Mouse (Mus musculus): ENCODE results near the gene Zfp827. TPM values are rescaled to one million over a fixed set of nuclear protein-coding genes. Genes with fewer than 3 reads are reported as not detected.
"Not testable (repeated sequence)": the region's sequence is repeated elsewhere in the genome, so short reads cannot be mapped to it uniquely, and the experiment has no call there.

The Zfp827 gene
- polyA plus RNA-seq, 2 experiments = 15.1 to 35.2 TPM

DNA sequence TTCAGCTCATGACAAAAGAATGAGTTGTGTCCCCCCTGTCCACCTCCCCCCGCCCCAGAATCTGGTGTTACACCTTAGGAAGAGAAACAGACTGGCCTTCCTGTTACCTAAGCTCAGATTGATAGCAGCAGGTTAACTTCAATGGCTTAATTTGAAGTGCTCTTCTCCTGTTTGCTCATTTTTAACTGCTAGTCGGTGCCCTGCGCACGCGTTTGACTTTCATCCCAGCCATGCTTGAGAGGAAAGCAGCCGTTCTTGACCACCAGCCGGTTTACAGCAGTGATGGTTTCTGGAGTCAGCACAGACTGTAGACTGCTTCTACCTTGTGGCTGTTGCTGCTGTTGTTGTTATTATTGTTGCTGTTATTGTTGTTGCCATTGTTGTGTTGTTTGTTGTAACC lies 88.2 kb downstream of the Zfp827 start:
- Histone ChIP-seq H3K9ac (ENCODE audit: low read depth, low read length, severe bottlenecking) (no peak overlapping the region), H3K27me3 (ENCODE audit: control insufficient read depth, insufficient read depth, low read length) (no peaks in the 10 kb centered on the region), H3K27ac (replicated peaks; ENCODE audit: low read depth, low read length) (no peak overlapping the region), H3K4me3 (replicated peaks; ENCODE audit: low read length) (no peak overlapping the region), H3K36me3 (ENCODE audit: control insufficient read depth, insufficient read depth, low read length) (peaks cover 59% of the 10 kb centered on the region), H3K9me3 (ENCODE audit: control insufficient read depth, low read length) (no peaks in the 10 kb centered on the region), H3K4me2 (replicated peaks; ENCODE audit: low read depth, low read length, severe bottlenecking) (no peak overlapping the region), H3K4me1 (ENCODE audit: control insufficient read depth, insufficient read depth, low read length) (no peaks in the 10 kb centered on the region)
- TF ChIP-seq POLR2A (IDR thresholded peaks at IDR 0.05; ENCODE audit: borderline replicate concordance, extremely low read depth, insufficient read depth, insufficient read length) = no peak
- DNase-seq (ENCODE audit: low spot score) = no peak
- ATAC-seq (ENCODE audit: low FRiP score, low read depth) = no peak
- 84% methylated on average over 7 of the region's 7 CpGs for WGBS

- no peaks in the 10 kb centered on the region for H3K9me3 ChIP-seq (ENCODE audit: control insufficient read depth, low read length)
- no peak for TF ChIP-seq POLR2A (IDR thresholded peaks at IDR 0.05; ENCODE audit: borderline replicate concordance, extremely low read depth, insufficient read depth, insufficient read length)
- ATAC-seq (ENCODE audit: low FRiP score, low read depth) (no peak), DNase-seq (ENCODE audit: low spot score) (no peak)
- H3K9ac ChIP-seq (ENCODE audit: low read depth, low read length, severe bottlenecking) = no peak overlapping the region
- peaks cover 65% of the 10 kb centered on the region for H3K36me3 ChIP-seq (ENCODE audit: control insufficient read depth, insufficient read depth, low read length)
- no peak overlapping the region for H3K4me2 ChIP-seq (replicated peaks; ENCODE audit: low read depth, low read length, severe bottlenecking)
- no peaks in the 10 kb centered on the region for H3K27me3 ChIP-seq (ENCODE audit: control insufficient read depth, insufficient read depth, low read length)
- no peak overlapping the region for H3K4me3 ChIP-seq (replicated peaks; ENCODE audit: low read length)
- peaks cover 2% of the 10 kb centered on the region; the same call in 1 of the 2 replicates for H3K4me1 ChIP-seq (ENCODE audit: control insufficient read depth, insufficient read depth, low read length)
- H3K27ac ChIP-seq (replicated peaks; ENCODE audit: low read depth, low read length) = no peak overlapping the region
- WGBS = 90% methylated on average over 7 of the region's 7 CpGs
Measured at GRCm38 (mm10) chr8:79117711-79118110, 89.5 kb downstream of the Zfp827 start.

DNA sequence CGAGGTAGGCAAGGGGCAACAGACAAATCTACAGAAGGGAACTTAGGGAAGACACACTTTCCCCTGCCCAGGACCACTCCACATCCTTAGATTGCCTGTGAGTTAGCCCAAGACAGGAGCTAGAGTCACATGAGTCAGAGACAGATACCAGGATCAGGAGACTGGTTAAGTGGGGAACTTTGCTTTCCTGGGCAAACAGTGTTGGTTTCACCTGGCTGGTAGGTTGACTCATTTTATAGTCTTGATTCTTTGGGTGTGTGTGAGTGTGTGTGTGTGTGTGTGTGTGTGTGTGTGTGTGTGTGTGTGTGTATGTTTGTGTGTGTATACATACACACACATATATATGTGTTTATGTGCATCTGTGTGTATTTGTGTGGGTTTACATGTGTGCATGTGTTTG lies 93.4 kb downstream of the Zfp827 start:
- no peak overlapping the region for H3K4me2 ChIP-seq (replicated peaks; ENCODE audit: low read depth, low read length, severe bottlenecking)
- no peak for TF ChIP-seq POLR2A (IDR thresholded peaks at IDR 0.05; ENCODE audit: borderline replicate concordance, extremely low read depth, insufficient read depth, insufficient read length)
- DNase-seq (ENCODE audit: low spot score) (no peak), ATAC-seq (ENCODE audit: low FRiP score, low read depth) (no peak)
- H3K9ac ChIP-seq (ENCODE audit: low read depth, low read length, severe bottlenecking) = no peak overlapping the region
- no peaks in the 10 kb centered on the region for H3K9me3 ChIP-seq (ENCODE audit: control insufficient read depth, low read length)
- peaks cover 72% of the 10 kb centered on the region for H3K36me3 ChIP-seq (ENCODE audit: control insufficient read depth, insufficient read depth, low read length)
- no peaks in the 10 kb centered on the region for H3K27me3 ChIP-seq (ENCODE audit: control insufficient read depth, insufficient read depth, low read length)
- no peak overlapping the region for H3K4me3 ChIP-seq (replicated peaks; ENCODE audit: low read length)
- 67% methylated on average over 1 of the region's 1 CpGs for WGBS
- H3K27ac ChIP-seq (replicated peaks; ENCODE audit: low read depth, low read length) = no peak overlapping the region
- H3K4me1 ChIP-seq (ENCODE audit: control insufficient read depth, insufficient read depth, low read length) = peaks cover 2% of the 10 kb centered on the region; the same call in 1 of the 2 replicates

DNA sequence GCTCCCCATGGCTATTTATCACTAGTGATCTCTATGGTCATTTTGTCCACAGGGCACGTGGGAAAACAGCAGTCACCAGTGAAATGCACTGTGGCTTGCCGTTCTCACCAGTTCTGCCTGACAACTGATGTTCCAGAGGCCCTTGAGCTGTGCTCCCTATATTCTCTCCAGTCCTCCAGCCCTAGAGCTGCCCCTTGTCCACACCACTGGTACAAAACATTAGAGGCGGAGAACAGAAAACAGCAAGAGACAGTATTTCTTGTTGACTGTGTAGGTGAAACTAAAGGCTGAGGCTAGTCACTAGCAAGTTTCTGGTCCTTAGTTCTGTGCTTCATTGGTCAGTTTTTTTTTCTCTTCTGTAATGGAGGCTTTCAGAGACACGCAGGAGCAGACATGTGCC lies 96.0 kb downstream of the Zfp827 start:
- no peaks in the 10 kb centered on the region for H3K9me3 ChIP-seq (ENCODE audit: control insufficient read depth, low read length)
- 84% methylated on average over 4 of the region's 4 CpGs for WGBS
- TF ChIP-seq POLR2A (IDR thresholded peaks at IDR 0.05; ENCODE audit: borderline replicate concordance, extremely low read depth, insufficient read depth, insufficient read length) = no peak
- no peak for ATAC-seq (ENCODE audit: low FRiP score, low read depth)
- H3K9ac ChIP-seq (ENCODE audit: low read depth, low read length, severe bottlenecking) = no peak overlapping the region
- H3K4me3 ChIP-seq (replicated peaks; ENCODE audit: low read length) = no peak overlapping the region
- peaks cover 2% of the 10 kb centered on the region; the same call in 1 of the 2 replicates for H3K4me1 ChIP-seq (ENCODE audit: control insufficient read depth, insufficient read depth, low read length)
- peaks cover 71% of the 10 kb centered on the region for H3K36me3 ChIP-seq (ENCODE audit: control insufficient read depth, insufficient read depth, low read length)
- H3K27me3 ChIP-seq (ENCODE audit: control insufficient read depth, insufficient read depth, low read length) = no peaks in the 10 kb centered on the region
- no peak overlapping the region for H3K4me2 ChIP-seq (replicated peaks; ENCODE audit: low read depth, low read length, severe bottlenecking)
- no peak overlapping the region for H3K27ac ChIP-seq (replicated peaks; ENCODE audit: low read depth, low read length)
- DNase-seq (ENCODE audit: low spot score) = no peak

- Histone ChIP-seq H3K27ac (replicated peaks; ENCODE audit: low read depth, low read length) (no peak overlapping the region), H3K4me3 (replicated peaks; ENCODE audit: low read length) (no peak overlapping the region), H3K4me1 (ENCODE audit: control insufficient read depth, insufficient read depth, low read length) (peaks cover 2% of the 10 kb centered on the region; the same call in 1 of the 2 replicates), H3K9me3 (ENCODE audit: control insufficient read depth, low read length) (no peaks in the 10 kb centered on the region), H3K27me3 (ENCODE audit: control insufficient read depth, insufficient read depth, low read length) (no peaks in the 10 kb centered on the region), H3K9ac (ENCODE audit: low read depth, low read length, severe bottlenecking) (no peak overlapping the region), H3K4me2 (replicated peaks; ENCODE audit: low read depth, low read length, severe bottlenecking) (no peak overlapping the region), H3K36me3 (ENCODE audit: control insufficient read depth, insufficient read depth, low read length) (peaks cover 61% of the 10 kb centered on the region)
- no peak for ATAC-seq (ENCODE audit: low FRiP score, low read depth)
- TF ChIP-seq POLR2A (IDR thresholded peaks at IDR 0.05; ENCODE audit: borderline replicate concordance, extremely low read depth, insufficient read depth, insufficient read length) = no peak
- peak; percentile 4 for DNase-seq (ENCODE audit: low spot score)
- 84% methylated on average over 7 of the region's 7 CpGs for WGBS
Measured at GRCm38 (mm10) chr8:79127211-79127816, 99.1 kb downstream of the Zfp827 start.

GRCm38 (mm10) chr8:79128534-79128933 lies 100.3 kb downstream of the Zfp827 start:
- not testable (repeated sequence) for H3K4me2 ChIP-seq (replicated peaks; ENCODE audit: low read depth, low read length, severe bottlenecking); H3K27me3 ChIP-seq (ENCODE audit: control insufficient read depth, insufficient read depth, low read length); ATAC-seq (ENCODE audit: low FRiP score, low read depth); H3K4me3 ChIP-seq (replicated peaks; ENCODE audit: low read length); H3K9ac ChIP-seq (ENCODE audit: low read depth, low read length, severe bottlenecking); H3K27ac ChIP-seq (replicated peaks; ENCODE audit: low read depth, low read length); H3K9me3 ChIP-seq (ENCODE audit: control insufficient read depth, low read length); H3K4me1 ChIP-seq (ENCODE audit: control insufficient read depth, insufficient read depth, low read length); DNase-seq (ENCODE audit: low spot score)
- WGBS = 92% methylated on average over 4 of the region's 4 CpGs
- H3K36me3 ChIP-seq (ENCODE audit: control insufficient read depth, insufficient read depth, low read length) = peaks cover 66% of the 10 kb centered on the region

All from limb, embryonic 14.5 days (tissue).